Mouse (Mus musculus) left cerebral cortex, postnatal 25 days (tissue): ENCODE data around the gene Gprin1. TPM values are rescaled to one million over a fixed set of nuclear protein-coding genes. Genes with fewer than 3 reads are reported as not detected.

Experiments used
- DNase-seq, 2 experiments: peaks; one replicate each; pipeline ENCODE4 v3.0.0; 2022; ENCODE audit warnings: low spot score in 2 of 2, mixed read lengths in 1 of 2
- intact Hi-C: fragments of 180-260 bp; cut with DNase I; formaldehyde crosslinking; loops from one replicate; pipeline ENCODE4 v1.15.1; 2025
- total RNA-seq, 2 experiments: library from RNA; stranded (reverse); gene quantifications; 2 replicates each; pipeline ENCODE4 v1.2.3; 2021

Gprin1 gene
- total RNA-seq, 2 experiments from 2014 or later, result 120 to 145 TPM

DNA sequence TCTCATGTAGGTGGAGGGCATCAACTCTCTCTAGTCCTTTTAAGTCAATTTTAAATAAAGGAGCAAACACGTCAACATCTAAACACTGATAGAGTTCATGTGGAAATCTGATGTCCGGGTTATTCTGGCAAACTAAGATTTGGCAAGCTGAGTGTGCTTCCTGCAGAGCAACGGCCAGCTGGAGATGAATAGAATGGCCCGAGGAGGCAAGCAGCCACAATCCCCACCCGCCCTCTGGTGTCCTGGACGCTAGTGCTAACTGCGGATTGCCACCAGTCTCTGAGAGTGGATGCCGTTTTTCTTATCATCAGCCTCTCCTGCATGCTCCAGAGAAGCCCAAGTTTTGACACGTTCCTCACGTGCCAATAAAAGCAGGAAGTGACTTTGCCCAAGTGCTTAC, 2.8 kb downstream of the Gprin1 start:
- DNase-seq, result no peak
- intact Hi-C loops, result no loop called here

DNA sequence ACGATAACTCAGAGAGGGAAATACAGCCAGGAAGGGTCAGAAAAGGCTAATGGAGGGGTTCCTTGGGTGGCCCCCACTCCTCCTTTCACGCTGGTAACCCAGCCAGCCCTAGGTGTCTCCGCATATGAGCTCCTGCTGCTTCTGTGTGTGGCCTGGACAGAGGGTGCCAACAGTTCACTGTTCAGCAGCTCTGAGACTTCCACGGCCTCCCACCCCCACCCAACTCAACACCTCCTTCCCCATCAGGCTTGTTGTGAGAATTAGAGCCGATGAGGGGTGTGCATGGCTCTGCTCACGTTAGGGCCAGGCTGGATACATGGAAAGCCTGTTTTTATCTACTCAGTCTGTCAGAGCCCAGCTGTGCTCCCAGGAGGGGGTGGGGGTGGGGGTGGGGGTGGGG, 3.6 kb downstream of the Gprin1 start:
- intact Hi-C loops, result no loop called here
- no peak for DNase-seq

DNA sequence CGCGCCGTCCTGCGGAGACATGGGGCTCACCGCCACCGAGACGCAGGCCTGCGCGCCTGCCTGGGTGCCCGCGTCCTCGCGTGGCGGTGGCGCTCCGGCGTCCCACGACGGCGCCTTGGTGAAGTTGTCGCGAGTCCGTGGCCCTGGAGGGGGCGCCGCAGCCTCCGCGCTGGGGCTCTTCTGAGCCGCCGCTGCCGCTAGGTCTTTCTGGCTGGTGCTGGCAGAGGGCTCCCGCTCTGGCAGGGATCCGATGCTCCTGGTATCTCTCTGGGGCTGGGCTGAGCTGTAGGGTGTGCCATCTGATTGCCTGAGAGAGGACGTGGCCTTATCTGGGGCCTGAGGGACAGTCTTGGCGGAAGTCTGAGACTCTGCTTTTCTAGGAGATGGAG, 11.5 kb downstream of the Gprin1 start:
- intact Hi-C loops, result no loop called here
- DNase-seq, result no peak

DNA sequence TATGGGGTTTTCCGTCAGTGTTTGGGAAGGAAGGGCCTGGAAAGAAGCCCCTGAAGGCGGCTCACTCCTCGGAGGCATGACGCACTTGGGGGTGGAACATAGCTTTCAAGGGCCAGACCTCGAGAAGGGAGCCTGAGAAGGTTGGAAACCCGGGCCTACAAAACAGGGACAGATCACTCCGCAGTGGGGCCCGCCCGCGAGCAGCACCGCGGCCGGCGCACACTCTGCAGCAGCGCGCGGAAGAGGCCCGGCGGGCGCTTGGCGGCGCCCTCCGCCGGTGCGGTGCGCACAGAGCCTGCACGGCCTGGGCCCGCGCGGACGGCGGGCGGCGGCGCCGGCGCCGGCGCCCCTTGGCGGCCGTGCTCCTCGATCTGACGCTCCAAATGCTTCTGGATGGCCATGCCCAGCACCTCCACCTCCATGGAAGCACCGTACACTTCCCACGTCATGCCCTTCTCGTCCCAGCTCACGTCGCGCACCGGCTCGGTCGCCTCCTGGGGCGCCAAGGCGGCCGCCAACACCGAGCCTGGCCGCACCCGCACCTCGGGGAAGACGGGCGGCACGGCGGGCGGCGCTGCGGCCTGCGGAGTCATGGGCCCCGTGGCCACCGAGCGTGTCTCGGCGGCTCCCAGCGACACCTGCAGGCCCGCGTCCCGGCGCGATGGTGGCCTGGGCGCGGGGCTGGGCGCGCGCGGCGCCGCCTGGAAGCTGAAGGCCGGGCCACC, 12.0 kb downstream of the Gprin1 start:
- intact Hi-C loops, result no loop called here
- no peak for DNase-seq

DNA sequence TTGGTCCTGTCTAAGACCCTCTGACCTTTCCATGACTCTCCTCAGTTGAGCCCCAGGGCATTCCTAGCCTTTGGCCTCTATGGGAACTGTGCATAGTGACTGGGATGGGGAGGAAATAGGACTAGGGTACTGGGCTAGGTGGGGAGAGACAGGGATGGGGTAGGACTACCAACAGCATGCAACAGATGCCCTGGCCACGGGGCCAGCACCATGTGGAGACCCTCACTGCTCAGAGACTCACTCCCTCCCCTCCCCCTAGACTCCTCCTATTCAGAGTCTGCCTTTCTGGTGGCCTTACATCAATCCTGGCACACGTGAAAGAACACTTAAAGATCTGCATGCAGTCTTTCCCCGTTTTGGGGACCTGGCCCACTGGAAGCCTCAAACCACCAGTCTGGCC, 12.7 kb downstream of the Gprin1 start:
- intact Hi-C loops, result no loop called here
- DNase-seq, result no peak

DNA sequence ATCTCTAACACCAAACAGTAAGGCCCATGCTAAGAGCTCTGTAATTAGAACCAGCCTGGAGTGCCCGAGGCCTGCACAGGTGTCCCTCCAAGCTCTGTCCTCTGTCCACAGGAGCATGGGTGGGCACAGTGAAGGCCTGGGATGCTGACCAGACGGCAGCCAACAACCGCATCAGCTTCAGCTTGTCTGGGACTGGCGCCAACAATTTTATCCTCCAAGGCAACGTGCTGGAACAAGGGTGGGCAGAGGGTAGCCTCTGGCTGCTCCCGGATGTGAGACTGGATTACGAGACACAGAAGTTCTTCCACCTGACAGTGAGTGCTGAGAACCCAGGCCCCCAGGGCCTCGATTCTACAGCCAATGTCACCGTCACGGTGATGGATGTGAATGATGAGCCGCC, 23.5 kb downstream of the Gprin1 start:
- intact Hi-C loops, result no loop called here

DNA sequence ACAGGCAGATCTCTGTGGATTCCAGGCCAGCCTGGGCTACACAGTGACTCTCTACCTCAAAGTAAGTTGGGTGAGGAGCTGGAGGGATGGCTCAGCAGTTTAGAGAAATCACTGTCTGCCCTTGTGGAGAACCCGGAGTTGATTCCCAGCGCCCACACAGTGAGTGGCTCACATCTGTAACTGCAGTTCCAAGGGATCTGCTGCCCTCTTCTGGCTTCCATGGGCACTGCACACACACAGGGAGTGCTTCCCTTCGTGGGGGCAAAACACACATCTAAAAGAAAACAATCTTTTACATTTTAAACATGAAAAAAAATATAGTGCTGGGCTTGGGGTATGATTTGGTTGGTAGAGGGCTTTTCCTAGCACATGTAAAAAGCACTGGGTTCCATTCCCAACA, 26.5 kb downstream of the Gprin1 start:
- DNase-seq, result no peak
- intact Hi-C loops, result no loop called here

More for the DNA sequence above, 23.5 kb downstream of the Gprin1 start:
- DNase-seq, result no peak

DNA sequence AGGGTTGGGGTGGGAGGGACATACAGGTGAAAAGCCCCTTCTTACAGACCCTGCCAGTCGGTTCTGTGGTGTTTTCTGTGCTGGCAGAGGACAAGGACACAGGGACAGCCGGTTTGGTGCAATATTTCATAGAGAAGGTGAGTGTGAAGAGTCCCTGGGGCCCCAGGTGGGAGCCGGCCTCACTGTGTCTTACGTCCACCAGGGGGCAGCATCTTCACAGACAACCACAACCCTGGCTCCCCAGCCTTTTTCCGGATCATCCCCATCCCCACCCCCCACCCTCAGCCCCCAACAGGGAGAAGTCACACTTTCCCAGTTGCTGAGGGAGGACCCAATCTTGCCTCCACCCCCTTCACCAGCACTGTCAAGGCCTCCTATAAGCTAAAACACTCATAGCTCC, 32.8 kb downstream of the Gprin1 start:
- peak; percentile 69 to 72 for DNase-seq
- intact Hi-C loops, result loop anchor here (2.0 to 5.0 kb wide), 4 partner anchors 42 to 462 kb away; no protein-coding TSS in a partner anchor

DNA sequence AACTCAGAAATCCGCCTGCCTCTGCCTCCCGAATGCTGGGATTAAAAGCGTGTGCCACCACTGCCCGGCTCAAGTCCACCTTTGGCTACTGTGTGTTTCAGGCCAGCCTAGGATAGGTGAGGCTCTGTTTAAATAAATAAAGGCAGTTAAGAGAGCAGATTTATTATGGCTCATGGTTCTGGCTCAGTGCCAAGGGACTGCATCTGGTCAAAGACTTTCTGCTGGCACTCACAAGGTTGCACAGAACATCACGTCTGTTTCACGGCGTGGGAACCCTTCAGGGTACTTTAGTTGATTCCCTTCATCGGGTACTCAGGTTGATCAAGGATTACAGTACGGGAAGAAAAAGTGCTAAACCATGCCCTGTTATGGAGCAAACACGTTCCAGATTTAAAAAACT, 34.7 kb downstream of the Gprin1 start:
- no peak for DNase-seq
- intact Hi-C loops, result loop anchor here (5.0 kb wide), 1 partner anchor 352 kb away; no protein-coding TSS in a partner anchor

DNA sequence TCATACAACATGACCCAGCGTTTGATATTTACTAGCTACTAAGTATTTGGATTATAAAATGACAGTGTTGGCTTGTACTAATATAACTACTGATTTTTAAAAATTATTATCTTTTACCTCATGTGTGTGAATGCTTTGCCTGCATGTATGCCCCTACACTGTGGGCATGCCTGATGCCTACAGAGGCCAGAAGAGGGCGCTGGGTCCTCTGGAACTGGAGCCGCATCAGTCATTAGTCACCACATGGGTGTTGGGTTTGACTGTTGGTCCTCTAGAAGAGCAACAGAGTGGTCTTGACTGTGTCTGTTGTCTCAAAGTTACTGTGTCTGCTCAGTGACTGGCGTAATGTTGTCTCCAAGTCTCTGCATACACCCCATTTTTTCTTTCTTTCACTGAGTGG, 35.3 kb downstream of the Gprin1 start:
- no peak for DNase-seq
- intact Hi-C loops, result no loop called here

DNA sequence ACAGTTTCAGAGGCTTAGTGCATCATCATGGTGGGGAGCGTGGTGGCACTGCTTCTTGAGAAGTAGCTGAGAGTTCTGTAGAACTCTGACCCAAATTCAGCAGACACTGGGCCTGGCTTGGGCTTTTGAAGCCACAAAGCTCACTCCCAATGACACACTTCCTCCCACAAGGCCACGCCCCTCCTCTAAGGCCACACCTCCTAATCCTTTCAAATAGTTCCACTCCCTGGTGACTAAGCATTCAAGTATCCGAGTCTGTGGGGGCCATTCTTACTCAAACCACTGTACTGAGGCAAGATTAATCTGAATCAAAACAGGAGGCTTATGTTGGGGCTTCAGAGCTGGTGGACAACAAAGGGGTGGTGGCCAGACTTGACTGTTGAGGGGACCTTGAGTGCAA, 38.8 kb downstream of the Gprin1 start:
- intact Hi-C loops, result no loop called here
- no peak for DNase-seq

DNA sequence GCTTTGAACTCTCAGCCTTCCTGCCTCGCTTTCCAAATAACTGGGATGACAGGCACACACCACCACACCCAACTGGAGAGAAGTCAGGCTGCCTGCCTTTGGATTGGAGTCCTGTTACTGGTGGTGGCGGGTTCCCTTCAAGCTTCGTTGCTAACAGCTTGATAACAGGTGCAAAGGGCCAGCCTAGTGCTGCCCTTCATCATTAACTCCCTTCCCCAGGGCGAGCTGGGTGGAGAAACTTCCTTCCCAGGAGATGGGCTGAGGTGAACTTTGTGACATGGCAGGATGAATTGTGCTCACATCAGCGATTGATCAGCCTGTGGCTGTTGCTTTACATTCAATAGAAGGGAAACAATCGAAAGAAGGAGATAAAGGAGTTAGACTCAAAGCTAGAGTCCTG, 44.8 kb downstream of the Gprin1 start:
- DNase-seq, result no peak
- intact Hi-C loops, result no loop called here

DNA sequence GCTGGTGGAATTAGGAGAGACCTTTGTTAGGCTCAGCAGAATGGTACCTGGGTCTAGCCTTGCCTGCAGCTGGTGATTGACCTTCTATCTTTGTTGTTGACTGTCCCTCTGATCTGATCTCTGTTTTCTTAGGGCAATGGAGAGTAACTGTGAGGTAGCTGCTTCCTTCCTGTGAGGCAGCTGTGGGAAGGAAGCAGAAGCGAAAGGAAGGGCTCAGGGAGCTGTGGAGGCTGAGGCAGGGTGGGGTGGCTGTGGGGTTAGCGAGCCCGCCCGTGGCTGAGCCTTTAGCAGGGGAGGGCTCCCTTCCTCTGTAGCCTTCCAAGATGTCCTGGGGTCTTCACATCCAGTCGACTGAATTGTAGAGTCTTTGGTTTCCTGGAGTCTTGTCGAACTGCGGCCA, 47.2 kb downstream of the Gprin1 start:
- DNase-seq, result no peak

DNA sequence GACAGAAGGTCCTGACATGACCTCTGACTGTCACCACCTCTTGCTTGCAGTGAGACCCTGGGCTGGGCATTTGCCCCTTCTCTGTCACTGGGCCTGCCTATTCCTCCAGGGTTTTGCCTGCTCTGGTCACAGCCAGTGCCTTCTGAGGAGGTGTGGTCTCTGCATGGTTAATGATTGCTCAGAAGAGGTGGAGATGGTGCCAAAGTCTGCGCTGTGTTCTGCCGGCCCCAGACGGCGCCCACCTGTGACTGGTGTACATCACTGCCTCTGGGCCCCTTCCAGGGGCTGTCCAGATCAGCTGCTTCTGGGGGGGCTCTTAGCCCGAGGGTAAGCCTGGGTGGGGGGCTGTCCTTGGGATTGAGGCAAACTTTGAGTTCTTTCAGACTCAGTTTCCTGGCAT, 48.4 kb downstream of the Gprin1 start, which contains the start of gene Cdhr2:
Gene Cdhr2 (plus strand): TSS at position 219 of the 400 bp plus-strand sequence.
- DNase-seq, result no peak
- intact Hi-C loops, result no loop called here

More for the DNA sequence above, 47.2 kb downstream of the Gprin1 start:
- intact Hi-C loops, result no loop called here

DNA sequence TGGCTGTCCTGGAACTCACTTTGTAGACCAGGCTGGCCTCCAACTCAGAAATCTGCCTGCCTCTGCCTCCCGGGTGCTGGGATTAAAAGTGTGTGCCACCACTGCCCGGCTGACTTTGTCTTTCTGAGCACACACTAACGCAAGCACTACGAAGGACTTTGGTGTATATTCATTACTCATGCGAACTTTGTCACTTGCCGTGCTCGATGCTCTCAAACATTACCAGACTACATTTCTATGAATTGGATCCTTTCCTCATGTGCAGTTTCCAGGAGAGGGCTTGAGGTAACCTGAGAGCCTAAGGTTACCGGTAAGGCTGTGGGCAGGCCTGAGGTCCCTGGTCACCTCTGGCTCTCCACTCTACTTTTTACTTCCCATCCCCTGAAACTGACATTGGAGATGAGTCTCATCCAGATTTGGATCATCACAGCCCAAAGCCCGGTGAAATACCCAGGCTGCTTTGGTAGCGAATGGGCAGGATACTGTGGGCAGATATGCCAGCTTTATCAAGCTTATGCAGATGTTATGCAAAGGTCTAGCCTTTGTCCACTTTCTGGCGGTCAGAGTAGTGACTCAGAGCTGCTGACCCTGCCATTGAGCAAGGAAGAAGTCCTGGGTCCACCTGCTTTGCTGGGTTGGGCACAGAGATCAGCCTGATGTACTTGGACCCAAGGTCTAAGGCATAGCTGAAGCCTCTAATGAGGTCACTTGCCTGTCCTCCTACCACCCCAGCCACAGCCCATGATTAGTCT, 54.0 kb downstream of the Gprin1 start:
- DNase-seq, result no peak
- intact Hi-C loops, result no loop called here

DNA sequence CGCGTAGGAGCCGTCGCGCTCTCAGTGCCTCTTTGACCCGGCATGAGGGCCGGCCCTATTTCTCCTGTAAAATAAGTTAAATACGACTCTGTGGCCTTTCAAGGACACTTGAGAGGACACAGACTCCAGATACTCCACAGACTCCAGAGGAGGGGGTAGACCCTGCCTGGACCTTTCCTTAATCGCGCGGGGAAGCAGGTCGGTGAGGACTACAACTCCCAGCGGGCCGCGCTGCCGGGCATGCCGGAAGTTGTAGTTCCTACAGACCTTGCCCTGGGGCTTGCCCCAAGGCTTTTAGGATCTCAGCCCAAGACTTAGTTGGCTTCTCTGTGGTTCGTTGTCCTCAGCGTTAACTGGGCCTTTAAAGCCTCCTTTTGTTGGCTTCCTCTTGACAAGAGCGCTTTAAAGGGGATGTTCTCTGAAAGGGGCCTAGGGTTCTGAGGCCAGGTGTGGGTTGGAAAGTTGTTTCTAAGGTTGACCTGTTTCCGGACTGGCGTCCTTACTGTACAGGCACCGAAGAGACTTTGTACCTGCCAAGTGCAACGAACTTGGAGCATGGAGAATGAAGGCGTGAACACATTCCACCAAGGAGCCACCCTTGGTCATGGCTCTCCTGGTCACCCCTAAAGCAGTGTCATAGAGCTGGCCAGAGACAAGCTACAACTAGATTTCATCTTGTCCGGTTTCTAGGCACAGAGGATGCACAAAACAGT, 55.2 kb downstream of the Gprin1 start:
- intact Hi-C loops, result no loop called here
- DNase-seq, result no peak

DNA sequence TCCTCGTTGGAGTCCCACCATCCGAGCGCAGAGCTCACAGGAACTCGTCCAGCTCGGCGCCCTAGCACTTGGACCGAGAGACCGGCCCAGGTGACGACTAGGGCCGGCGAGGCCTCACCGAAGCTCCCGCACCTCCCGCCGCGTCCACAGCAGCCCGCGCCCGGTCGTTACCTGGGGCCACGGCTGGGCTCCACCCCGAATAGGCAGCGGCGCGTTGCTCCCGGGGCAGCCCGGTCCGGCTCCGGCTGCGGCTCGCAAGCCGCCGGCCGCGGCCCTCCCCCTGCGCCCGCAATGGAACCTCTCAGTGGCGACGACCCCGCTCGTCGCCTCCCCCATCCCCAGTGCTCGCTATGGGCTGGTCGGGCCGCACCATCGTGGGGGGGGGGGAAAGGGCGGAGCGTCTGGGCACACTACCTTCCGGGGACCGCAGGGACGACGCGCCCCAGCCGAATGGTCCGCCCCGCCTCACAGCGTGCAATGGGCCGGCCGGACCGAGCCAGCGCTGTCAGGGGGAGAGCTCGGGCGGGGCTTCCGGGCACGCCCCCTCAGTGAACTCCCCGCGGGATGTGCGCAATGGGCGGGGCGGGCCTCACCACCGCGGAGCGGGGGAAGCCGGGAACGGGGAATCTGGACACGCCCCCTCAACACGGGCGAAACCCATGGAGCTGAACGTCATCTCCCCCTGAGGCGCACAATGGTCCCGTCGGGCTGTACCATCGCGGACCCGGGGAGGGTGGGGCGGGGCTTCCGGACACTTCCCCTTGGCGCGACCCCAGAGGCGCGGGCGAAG, 55.9 kb downstream of the Gprin1 start, which contains the start of gene Rnf44:
Gene Rnf44 (minus strand): TSS at position 350 of the 790 bp plus-strand sequence.
- intact Hi-C loops, result no loop called here
- DNase-seq, result peak; percentile 98 to 99

DNA sequence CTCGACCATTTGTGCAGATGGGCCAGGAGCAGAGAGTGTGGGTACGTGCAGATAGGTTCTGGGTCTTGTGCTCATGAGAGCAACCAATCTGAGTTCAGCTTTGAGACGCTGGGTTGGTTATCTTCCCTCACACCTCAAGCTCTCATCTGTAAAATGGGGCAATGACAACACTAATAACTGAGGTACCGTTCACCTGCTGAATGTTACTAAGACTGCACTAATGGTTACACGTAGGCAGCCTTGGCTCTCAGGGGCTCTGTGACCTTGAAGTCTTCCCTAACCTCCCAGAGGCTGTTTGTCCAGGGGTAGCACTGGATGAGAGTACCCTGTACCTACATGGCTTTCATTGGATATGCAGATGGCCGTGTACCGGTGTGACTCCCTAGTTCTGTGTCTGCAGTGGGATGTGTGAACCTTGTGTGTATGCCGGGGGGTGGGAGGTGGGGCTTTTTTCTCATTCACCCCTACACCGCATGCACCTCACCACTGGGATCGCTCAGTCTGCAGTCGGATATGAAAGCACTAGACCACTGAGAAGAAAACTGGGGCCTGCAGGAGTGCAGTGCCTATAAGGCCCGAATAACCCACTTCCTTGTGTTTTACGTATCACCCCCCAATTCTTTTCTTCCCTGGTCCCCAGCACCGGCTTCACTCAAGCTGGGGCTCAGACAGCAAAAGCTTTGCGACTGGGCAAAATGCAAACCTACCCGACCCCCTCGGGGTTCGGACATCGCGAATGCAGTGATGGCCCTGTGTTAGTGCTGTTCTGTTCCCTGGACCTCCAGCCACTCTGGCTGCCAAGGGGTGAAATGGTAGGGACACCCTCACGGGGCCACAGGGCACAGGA, 56.7 kb downstream of the Gprin1 start:
- DNase-seq, result peak in 1 of 2 experiments; percentile 24
- intact Hi-C loops, result no loop called here

DNA sequence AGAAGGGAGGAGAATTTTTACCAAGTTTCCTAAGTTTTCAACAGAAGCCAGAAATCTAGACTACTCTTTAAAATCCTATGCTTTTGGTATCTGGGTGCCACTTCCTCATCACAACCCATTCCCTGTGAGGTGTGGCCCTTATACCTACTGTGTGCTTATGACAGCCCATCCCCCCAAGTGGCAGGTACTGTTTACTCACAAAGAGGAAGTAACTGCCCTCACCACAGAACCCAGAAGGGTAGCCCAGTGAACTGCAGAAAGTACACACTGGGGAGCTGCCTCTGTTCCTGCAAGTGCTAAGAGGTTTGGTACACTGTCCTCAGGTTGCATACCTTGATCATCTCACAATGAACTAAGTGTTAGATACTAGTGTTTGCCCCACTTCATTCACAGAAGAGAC, 57.9 kb downstream of the Gprin1 start:
- no peak for DNase-seq
- intact Hi-C loops, result no loop called here
